Mouse (Mus musculus) embryonic facial prominence, embryonic 10.5 days (tissue): ENCODE results near the gene Bach2. TPM values are rescaled to one million over a fixed set of nuclear protein-coding genes. Genes with fewer than 3 reads are reported as not detected.
A peak's percentile ranks its signal among the peaks of the same experiment; 100 is the strongest.

Experiments used
- DNase-seq: peaks from one replicate; pipeline ENCODE4 v3.0.0-alpha.2; 2017; ENCODE audit warnings: low spot score
- H3K27ac ChIP-seq: fragments of 300-500 bp; sonication (generic); replicated peaks from 2 replicates; pipeline ENCODE4 v1.5.1; 2016; ENCODE audit warnings: mild to moderate bottlenecking
- H3K27me3 ChIP-seq: fragments of 300-500 bp; sonication (generic); replicated peaks from 2 replicates; pipeline ENCODE4 v1.6.1; 2016; ENCODE audit warnings: low read depth, mild to moderate bottlenecking; ENCODE audit not compliant: poor library complexity, severe bottlenecking
- H3K36me3 ChIP-seq: fragments of 300-500 bp; sonication (generic); replicated peaks from 2 replicates; pipeline ENCODE4 v1.6.1; 2016; ENCODE audit warnings: mild to moderate bottlenecking, moderate library complexity
- H3K4me1 ChIP-seq: fragments of 300-500 bp; sonication (generic); 2 replicates; pipeline ENCODE4 v1.6.1; 2016
- H3K4me3 ChIP-seq: fragments of 300-500 bp; sonication (generic); 2 replicates; pipeline ENCODE4 v1.5.1; 2016; ENCODE audit warnings: mild to moderate bottlenecking, moderate library complexity
- H3K9me3 ChIP-seq: fragments of 300-500 bp; sonication (generic); 2 replicates; pipeline ENCODE4 v1.6.1; 2016; ENCODE audit warnings: mild to moderate bottlenecking
- WGBS: fragments of 180-500 bp; shearing (Covaris S2); methylation state at CpG from one replicate; pipeline ENCODE4 v1.1.7; 2016; 5-methylcytosine and 5-hydroxymethylcytosine counted together
- polyA plus RNA-seq: library from polyadenylated mRNA; unstranded; fragments of >200 nt; fragmentation: Nextera tagmentation; extraction: Ambion mirVana; gene quantifications from 2 replicates; pipeline ENCODE4 v1.2.1, GENCODE M21; 2016

Gene Bach2
- polyA plus RNA-seq, 1 experiment from 2014 or later, result 12.2 TPM

DNA sequence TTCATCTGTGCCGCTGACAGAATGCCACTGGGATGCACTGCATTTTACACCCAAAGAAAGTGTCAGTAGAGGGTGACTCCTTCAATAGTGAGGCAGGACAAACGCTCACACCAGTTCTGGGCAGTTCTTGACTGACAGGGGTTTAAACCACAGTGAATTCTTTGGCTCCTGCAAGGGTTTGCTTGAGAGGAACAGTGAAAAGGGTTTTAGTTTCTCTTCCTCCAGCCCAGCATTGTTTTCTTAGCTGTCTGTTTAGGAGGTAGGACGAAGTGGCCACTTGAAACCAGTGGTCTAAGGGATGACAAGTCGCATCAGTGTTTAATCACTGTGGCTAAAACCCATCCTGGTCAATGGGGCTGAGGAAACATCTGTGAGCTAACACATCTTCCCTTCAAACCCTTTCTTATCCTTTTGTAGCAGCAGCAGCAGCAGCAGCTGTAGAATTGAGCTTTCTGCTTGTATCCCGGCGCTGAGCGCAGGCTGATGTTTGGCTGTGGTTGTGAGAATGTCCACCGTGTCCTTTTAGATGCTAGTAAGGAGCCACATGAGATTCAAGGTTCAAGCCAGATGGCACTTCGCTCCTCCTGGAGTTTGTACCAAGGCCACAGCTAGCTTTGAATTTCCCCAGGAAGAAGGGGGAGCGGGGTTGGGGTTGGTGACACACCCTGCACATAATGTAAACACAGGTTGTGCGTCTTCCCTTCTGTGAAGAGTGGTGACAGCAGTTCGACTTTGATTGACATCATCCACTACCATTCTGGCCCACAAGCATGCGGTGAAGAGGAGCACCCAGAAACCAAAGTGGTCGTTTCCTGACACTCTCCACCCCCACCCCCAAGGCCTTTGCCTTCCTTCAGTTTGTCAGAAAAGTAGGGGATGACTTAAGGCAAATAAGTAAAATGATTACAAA lies 104.9 kb downstream of the Bach2 start:
- Histone ChIP-seq H3K27ac (0 out of 2 replicates have a peak overlapping the region, but pooled peaks have one; percentile 52), H3K4me1 (peaks cover 35% of the 10 kb centered on the region), H3K9me3 (no peaks in the 10 kb centered on the region), H3K36me3 (0 out of 2 replicates have a peak, but pooled peaks cover 11% of the 10 kb centered on the region), H3K4me3 (no peak overlapping the region), H3K27me3 (no peaks in the 10 kb centered on the region)
- WGBS, result 55% methylated on average over 14 of the region's 14 CpGs
- no peak for DNase-seq

DNA sequence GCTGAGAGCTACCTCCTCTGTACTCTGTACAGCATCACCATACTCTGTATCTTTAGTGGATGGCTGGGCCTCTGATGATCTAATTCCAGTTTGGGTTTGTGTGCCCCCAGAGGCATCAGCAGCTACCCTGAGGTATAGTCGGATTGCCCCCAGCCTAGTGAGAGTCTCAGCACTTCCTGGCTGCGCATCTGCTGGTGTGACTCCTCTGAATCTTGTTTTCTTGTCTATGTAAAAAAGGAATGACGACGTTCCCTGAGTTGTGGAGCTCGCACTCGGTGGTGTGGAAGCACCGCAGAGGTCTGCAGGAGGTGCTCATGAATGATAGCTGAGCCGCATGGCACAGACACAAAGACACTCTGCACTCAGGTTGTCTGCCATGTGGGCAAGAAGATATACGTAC lies 105.7 kb downstream of the Bach2 start:
- Histone ChIP-seq H3K27ac (no peak overlapping the region), H3K27me3 (no peaks in the 10 kb centered on the region), H3K9me3 (no peaks in the 10 kb centered on the region), H3K4me1 (peaks cover 30% of the 10 kb centered on the region), H3K4me3 (no peak overlapping the region), H3K36me3 (0 out of 2 replicates have a peak, but pooled peaks cover 5% of the 10 kb centered on the region)
- WGBS, result 80% methylated on average over 9 of the region's 9 CpGs
- no peak for DNase-seq

DNA sequence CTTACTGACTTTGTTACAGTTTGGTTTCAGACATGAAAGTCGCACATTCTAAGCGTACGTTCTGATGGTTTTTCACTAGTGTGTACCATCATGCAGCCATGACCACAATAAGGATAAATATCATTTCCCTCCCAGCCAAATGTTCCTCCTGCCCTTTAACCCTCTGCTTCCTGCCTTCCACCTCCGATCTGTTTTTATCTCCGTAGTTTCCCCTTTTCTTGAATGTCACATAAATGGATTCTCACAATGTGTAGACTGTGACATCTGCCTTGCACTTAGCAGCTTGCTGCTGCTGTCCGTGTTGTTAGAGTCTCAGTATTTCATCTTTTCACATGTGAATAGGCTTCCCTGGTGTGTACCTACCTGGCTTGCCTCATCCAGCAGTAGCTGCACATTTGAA lies 108.6 kb downstream of the Bach2 start:
- Histone ChIP-seq H3K4me3 (no peak overlapping the region), H3K4me1 (peaks cover 41% of the 10 kb centered on the region), H3K9me3 (no peaks in the 10 kb centered on the region), H3K27me3 (no peaks in the 10 kb centered on the region), H3K27ac (no peak overlapping the region), H3K36me3 (no peaks in the 10 kb centered on the region)
- DNase-seq, result no peak
- WGBS, result 52% methylated on average over 6 of the region's 6 CpGs

DNA sequence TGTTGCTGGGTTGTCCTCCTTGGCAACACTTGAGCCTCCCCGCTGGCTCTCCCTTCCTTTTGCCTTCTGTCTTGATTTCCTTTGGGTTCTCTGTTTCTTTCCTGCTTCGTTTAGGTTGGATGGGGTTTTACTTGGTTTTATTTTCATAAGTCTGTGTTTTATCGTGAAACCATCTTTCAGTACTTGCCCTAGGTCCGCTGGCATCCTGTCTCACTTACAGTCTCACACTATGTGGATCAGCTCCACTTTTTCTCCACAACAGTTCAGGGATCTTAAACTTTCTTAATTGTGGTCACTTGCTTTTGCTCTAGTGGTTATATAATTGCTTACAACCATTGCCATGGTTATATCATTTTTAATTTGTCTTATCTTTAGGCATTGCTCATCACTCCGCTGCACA lies 109.1 kb downstream of the Bach2 start:
- no peak for DNase-seq
- H3K4me1 ChIP-seq, result peaks cover 46% of the 10 kb centered on the region
- H3K27me3 ChIP-seq, result no peaks in the 10 kb centered on the region
- WGBS, result 81% methylated on average over 5 of the region's 5 CpGs
- no peaks in the 10 kb centered on the region for H3K36me3 ChIP-seq
- H3K4me3 ChIP-seq, result no peak overlapping the region
- H3K27ac ChIP-seq, result no peak overlapping the region
- H3K9me3 ChIP-seq, result no peaks in the 10 kb centered on the region

DNA sequence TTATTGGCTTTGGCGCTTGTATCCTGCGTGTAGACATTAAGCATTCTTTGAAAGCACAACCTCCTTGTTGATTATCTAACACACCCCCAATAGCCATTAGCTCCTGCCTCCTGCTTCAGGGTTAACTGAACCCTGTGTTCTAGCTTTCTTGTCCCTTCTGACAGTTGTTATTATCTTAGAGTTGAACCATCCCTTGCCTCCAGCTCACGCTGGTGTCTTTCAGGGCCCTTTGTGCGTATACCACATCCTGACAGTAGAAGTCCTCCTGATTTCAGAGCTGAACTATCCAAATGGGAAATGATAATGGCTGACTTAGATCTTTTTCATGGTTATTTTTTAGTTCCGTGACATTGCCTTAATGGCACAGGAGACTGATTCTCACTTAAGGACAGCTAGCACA lies 110.8 kb downstream of the Bach2 start:
- Histone ChIP-seq H3K9me3 (no peaks in the 10 kb centered on the region), H3K27me3 (no peaks in the 10 kb centered on the region), H3K4me3 (no peak overlapping the region), H3K4me1 (peaks cover 39% of the 10 kb centered on the region), H3K27ac (no peak overlapping the region), H3K36me3 (no peaks in the 10 kb centered on the region)
- 85% methylated on average over 5 of the region's 5 CpGs for WGBS
- no peak for DNase-seq

DNA sequence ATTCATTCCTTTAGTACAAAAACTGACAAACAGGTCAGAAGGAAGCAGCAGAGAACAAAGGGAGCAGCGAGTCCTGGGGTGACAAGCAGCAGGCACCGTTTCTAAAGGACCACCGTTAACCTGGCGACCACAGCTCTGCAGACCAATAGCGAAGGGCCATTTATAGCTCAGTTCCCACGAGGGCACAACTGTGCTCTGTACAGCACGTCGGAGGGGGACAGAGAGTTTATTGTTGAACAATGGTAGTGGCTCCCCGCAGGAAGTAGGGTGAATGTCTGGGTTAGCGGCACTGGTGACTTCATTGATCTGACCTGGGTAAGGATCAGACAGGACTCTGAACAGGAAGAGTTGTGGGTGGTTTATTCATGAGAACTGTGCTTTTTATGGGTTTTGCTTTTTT lies 112.6 kb downstream of the Bach2 start:
- Histone ChIP-seq H3K9me3 (no peaks in the 10 kb centered on the region), H3K4me3 (peak overlapping the region; percentile 1; the same call in 1 of the 2 replicates), H3K36me3 (no peaks in the 10 kb centered on the region), H3K4me1 (peaks cover 43% of the 10 kb centered on the region), H3K27me3 (no peaks in the 10 kb centered on the region), H3K27ac (peak overlapping the region; percentile 70)
- 10% methylated on average over 10 of the region's 10 CpGs for WGBS
- DNase-seq, result peak; percentile 54

DNA sequence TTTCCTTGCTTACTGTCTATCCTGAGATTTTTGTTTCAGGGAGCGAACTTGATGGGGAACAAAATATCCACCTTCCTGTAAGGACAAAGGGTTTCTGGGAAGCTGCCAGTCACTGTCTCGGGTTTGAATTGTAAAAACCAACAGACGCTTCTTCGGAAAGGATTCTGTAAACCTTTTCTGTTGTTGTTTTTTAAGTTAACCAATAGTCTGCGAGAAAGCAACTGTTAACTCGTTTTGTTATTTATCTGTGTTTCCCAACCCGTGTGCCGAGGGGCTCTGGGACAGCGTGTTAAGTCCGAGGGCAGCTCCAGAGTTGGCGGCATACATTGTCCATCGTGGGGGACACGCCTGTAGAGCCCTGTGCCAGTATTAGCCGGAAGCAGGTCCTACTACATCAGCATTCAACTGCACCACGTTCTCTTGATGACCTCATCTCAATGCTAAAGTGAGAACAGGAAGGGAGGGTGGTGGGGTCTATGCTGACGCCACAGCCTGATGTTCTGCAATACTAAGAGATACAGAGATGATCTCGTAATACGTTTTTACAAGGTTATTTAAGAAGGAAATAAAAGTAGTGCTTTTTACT lies 113.2 kb downstream of the Bach2 start:
- Histone ChIP-seq H3K27me3 (no peaks in the 10 kb centered on the region), H3K4me3 (no peak overlapping the region), H3K36me3 (no peaks in the 10 kb centered on the region), H3K9me3 (no peaks in the 10 kb centered on the region), H3K4me1 (peaks cover 45% of the 10 kb centered on the region), H3K27ac (peak overlapping the region; percentile 70)
- 65% methylated on average over 18 of the region's 18 CpGs for WGBS
- DNase-seq, result no peak

DNA sequence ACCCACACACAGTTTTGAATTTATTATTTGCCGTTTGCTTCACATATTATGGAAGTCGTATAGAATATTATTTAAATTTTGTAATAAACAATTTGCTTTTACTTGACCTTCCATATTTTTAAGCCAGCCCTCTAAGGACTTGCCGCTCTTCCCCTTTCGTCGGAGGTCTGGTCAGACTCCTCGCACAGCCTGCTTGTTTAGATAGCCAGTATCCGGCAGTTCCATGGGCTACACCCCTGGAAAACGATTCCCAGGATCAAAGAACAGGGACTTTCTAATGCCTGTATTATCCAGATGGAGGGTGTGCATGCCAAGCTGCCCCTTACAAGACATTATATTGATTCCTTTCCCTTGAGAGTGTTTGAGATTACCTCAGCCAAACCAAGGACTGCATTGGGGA lies 113.8 kb downstream of the Bach2 start:
- 55% methylated on average over 8 of the region's 8 CpGs for WGBS
- no peak overlapping the region for H3K4me3 ChIP-seq
- no peaks in the 10 kb centered on the region for H3K36me3 ChIP-seq
- DNase-seq, result no peak
- no peaks in the 10 kb centered on the region for H3K27me3 ChIP-seq
- H3K4me1 ChIP-seq, result peaks cover 41% of the 10 kb centered on the region
- H3K9me3 ChIP-seq, result no peaks in the 10 kb centered on the region
- H3K27ac ChIP-seq, result peak overlapping the region; percentile 75

DNA sequence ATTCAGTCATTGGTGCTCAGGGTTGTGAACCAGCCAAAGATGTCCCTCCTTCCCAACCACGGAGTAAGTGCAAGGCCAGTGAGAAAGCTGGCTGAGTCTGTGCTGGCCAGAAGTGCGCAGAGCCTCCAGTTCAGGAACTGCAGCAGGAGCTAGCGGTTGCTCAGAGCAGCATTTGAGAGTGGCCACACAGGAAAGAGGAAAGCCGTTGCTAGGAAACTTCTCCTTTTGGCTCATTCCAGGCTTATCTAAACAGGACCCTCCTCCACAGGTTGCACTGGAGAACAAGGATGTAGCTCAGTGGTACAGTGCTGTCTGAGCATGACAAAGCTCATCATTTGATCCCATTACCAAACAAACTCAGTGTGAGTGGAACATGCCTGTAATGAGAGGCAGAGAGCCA lies 114.2 kb downstream of the Bach2 start:
- 31% methylated on average over 4 of the region's 4 CpGs for WGBS
- peak; percentile 38 for DNase-seq

DNA sequence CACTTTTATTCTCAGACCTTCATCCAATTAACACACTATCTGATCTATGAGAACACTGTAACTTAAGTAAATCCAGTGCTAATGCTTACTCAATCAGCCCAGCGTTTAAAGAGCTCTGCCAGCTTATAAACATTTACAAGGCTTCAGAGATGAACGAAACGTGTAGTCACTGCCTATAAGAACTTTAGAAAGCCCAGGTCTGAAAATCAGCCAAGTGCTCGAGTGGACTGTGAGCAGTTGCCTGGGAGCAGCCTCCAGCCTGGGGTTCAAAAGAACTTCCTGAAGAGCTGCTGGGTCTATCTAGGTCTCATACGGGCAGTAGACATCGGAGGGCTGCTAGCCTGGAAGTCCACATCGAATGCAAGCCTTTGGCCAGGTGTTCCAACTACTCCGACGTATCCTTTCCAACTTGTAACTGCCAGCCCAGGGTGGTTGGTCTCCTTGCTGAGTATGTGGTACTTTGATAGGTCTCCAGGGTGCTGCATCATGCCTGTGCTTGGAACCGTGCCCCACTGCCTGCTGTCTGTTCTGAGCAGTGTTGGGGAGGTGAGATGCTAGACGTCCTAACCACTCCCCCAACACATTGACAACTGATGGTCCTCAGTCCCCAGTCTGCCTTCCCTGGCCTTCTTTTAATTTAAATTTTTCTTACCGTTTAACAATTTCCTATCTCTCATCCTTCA lies 117.5 kb downstream of the Bach2 start:
- no peak overlapping the region for H3K4me3 ChIP-seq
- H3K36me3 ChIP-seq, result no peaks in the 10 kb centered on the region
- H3K27me3 ChIP-seq, result no peaks in the 10 kb centered on the region
- H3K4me1 ChIP-seq, result peaks cover 66% of the 10 kb centered on the region
- WGBS, result 85% methylated on average over 12 of the region's 12 CpGs
- no peaks in the 10 kb centered on the region for H3K9me3 ChIP-seq
- DNase-seq, result no peak
- H3K27ac ChIP-seq, result no peak overlapping the region

More for the DNA sequence above, 114.2 kb downstream of the Bach2 start:
- H3K27ac ChIP-seq, result peak overlapping the region; percentile 75
- no peaks in the 10 kb centered on the region for H3K27me3 ChIP-seq
- H3K9me3 ChIP-seq, result no peaks in the 10 kb centered on the region
- no peaks in the 10 kb centered on the region for H3K36me3 ChIP-seq
- H3K4me1 ChIP-seq, result peaks cover 41% of the 10 kb centered on the region
- no peak overlapping the region for H3K4me3 ChIP-seq

DNA sequence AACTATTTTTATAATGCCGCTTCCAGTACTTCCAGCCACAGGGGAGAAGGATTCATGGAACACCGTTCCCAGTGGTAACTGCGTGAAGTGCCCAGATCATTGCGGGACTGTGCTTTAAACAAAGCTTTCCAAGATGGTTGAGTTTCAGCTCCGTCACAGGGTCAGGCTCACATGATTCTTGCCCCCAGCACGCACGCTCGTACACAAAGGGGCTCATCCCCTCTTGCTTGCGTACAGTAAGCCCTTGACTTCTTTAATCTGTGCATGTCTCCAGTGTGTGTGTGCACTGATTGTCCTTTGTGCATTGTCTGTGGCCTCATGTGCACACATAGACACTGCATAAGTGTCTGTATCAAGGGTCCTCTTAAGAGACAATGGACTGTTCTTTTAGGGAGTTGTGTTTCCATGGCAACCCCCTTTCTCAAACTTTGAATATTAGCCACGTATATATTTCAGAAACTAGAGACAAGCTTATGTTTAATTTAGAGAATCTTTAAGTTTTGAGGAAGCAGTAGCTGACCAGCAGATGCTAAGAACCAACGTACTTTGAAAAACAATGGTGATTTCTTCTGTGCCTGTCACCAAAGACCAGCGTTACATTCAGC lies 119.5 kb downstream of the Bach2 start:
- H3K27ac ChIP-seq, result peak overlapping the region; percentile 72
- H3K9me3 ChIP-seq, result no peaks in the 10 kb centered on the region
- H3K27me3 ChIP-seq, result no peaks in the 10 kb centered on the region
- WGBS, result 61% methylated on average over 12 of the region's 12 CpGs
- H3K4me1 ChIP-seq, result peaks cover 64% of the 10 kb centered on the region
- DNase-seq, result no peak
- no peaks in the 10 kb centered on the region for H3K36me3 ChIP-seq
- no peak overlapping the region for H3K4me3 ChIP-seq
